Mouse (Mus musculus) CD4-positive, CD25-positive, alpha-beta regulatory T cell, adult 9 weeks (primary cell): ENCODE results near the gene B020011L13Rik. TPM values are rescaled to one million over a fixed set of nuclear protein-coding genes. Genes with fewer than 3 reads are reported as not detected.

Experiments
- polyA plus RNA-seq: library from polyadenylated mRNA; unstranded; fragments of 100-300 nt; shearing (Covaris generic); gene quantifications from one replicate; pipeline ENCODE4 v1.2.1, GENCODE M21; 2017

B020011L13Rik gene
- not detected for polyA plus RNA-seq

DNA sequence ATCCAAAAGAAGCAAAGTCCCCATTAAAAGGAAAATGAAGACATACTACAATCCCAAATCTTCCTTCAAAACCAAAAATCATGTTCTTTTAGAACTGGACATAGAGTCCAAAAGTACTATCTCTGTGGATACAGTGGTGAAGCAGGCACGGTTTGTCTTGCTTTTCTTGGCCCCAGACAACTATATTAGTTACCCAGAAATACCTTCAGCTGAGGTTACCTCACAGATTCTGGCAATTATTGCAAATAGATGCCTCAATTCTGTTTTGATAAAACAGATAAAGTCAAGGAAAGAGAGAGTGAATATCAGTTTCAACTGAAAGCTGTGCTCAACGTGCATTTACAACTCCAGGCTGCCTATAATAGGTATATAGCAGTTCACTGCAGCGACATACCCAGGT, at the start of gene B020011L13Rik:
Gene B020011L13Rik (plus strand): TSS at position 301 of the 400 bp plus-strand sequence.

DNA sequence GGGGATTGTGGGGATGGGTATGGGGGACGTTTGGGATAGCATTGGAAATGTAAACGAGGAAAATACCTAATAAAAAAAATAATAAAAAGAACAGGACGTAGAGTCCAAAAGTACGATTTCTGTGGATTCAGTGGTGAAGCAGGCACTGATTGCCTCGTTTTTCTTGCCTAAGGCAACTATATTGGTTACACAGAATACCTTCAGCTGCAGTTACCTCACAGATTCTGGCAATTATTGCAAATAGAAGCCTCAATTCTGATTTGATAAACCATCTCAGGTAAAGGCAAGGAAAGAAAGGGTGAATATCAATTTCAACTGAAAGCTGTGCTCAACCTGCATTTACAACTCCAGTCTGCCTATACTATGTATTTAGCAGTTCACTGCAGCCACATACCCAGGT, 48.8 kb downstream of the B020011L13Rik start, which contains the start of gene Gm28360:
Gene Gm28360 (plus strand): TSS at position 301 of the 400 bp plus-strand sequence.

Other genes with a start within 250 kb of the B020011L13Rik start
- not detected for gene Gm28363, start 84.0 kb upstream of the B020011L13Rik start, polyA plus RNA-seq
- not detected for gene Gm28360, start 48.9 kb downstream of the B020011L13Rik start, polyA plus RNA-seq
- not detected for gene Gm28168, start 146.9 kb downstream of the B020011L13Rik start, polyA plus RNA-seq
- not detected for gene Gm7145, start 184.8 kb downstream of the B020011L13Rik start, polyA plus RNA-seq